Mouse (Mus musculus) neutrophil, adult 65 days (primary cell): ENCODE data around the gene Unc13b. TPM values are rescaled to one million over a fixed set of nuclear protein-coding genes. Genes with fewer than 3 reads are reported as not detected.

ENCODE experiments used
- total RNA-seq: library from RNA; stranded (reverse); gene quantifications from 2 replicates; pipeline ENCODE4 v1.2.4, GENCODE M21; 2023

Gene Unc13b
- total RNA-seq: 0.06 and 0.48 TPM in 2 replicates

GRCm38 (mm10) chr4:43058753-43059654 is at the start of gene Unc13b:
TSS of gene Unc13b (plus strand) at chr4:43058953.

DNA sequence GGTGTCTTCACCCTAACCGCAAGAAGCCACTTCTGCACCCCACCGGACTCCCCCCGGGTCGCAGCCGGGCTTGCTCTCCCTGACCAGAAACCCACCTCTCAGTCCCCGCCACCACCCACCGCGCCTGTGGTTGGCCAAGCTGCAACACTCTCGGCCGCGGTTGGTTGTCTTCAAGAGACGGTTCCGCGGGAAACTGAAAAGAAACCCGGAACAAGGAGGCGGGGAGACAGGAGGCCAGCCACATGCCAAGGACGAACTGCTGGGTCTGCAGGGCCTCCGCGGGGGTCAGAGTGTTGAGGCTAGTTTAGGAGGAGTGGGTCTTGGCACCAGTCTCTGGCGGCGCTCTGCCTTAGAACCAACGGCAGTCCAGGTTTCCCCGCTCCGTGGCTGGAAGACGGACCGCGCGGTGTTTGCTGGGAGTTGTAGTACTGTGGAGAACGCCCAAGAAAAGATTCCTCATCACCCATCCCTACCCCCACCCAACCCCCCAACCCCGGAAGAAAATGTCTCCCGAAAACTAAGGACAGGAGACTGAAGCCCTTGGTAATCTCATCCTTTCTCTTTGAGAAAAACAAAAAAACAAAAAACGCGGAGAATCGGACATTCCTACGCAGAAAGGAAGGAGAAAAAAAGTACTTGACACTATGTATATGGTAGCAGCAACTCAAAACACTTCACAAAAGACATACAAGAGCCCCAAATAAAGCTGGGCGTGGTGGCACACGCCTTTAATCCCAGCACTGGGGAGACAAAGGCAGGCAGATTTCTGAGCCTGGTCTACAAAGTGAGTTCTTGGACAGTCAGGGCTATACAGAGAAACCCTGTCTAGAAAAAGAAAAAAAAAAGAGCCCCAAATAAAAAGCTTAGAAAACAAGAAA is 48.4 kb upstream of the Unc13b start, which contains the start of gene Fancg:
Gene Fancg, minus strand, starts transcription at position 346 of the 878 bp plus-strand sequence.

GRCm38 (mm10) chr4:43025084-43025960 is 33.4 kb upstream of the Unc13b start, which contains the start of gene Pigo:
TSS of gene Pigo (minus strand) at chr4:43025819.

DNA sequence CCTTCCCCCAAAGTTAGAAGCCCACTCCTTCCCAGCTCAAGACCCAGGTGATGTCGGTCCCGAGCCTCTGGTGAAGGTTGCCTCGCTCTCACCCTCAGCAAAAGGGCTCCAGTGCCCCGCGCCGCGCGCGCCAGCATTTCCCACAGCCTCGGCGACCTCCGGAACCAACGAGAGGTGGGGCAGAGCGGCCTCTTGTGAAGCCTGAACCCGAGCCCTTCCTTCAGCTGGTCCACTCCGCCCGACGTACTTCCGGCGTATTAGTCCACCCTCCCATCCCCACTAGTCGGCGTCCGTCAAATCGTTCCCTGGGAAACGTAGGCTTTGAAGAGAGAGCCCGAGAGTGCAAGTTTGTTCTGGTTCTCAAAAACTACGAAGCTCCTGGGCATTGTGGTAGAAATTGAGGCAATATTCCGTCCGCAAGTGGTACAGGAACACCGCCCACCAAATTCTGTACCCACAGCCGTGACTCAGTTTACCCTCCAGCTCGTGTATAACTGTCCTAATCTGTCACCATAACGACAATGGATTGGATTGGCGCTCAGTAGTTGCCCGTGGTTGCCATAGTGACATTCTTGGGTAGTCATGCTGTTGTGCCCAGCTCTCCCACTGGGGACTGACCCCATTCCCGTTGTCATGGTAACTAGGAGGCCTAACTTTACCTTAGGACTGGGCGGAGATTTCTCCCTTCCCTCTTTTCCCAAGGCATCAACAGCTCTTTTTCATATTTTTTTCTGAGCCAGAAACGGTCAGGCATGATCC is 27.3 kb upstream of the Unc13b start, which contains the start of gene Stoml2:
Gene Stoml2, minus strand, starts transcription at position 474 of the 759 bp plus-strand sequence.

DNA sequence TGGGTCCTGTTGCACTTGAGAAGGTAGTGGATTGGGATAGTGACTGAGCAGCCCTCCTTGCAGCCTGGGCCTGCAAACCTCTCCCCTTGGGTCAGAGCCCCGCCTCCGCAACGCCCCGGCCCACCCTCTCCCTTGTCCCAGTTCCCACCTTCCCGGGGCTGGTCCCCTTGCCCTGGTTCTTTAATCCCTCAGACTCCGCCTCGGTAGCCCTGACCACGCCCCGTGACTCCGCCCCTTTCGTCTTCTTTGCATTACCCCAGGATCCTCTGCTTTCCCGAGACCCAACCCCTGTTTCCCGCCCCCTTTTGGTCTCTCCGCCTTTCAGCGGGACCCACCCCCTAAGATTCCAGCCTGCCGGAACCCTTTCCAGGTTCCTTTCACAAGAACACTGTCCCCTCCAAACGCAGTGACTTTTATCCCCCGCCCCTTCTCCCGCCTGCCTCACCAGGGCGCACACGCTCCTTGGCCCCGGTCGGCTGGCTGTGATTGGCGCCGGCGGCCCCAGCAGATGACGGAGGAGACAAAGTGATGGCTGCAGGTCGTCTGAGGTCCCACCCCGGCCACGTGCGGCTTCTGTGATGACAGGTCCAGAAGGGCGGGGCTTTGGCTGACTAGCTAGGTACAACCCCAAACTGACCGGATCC is 13.0 kb upstream of the Unc13b start, which contains the start of gene Fam214b:
Gene Fam214b, minus strand, starts transcription at position 562 of the 644 bp plus-strand sequence.

GRCm38 (mm10) chr4:43266623-43267322 is 208.0 kb downstream of the Unc13b start, which contains the start of gene Atp8b5:
TSS of gene Atp8b5 (plus strand) at chr4:43267159.

Other genes with a start within 250 kb of the Unc13b start
- not detected in 2 replicates for gene Fam205a1, start 205.1 kb upstream of the Unc13b start, total RNA-seq
- gene Gm12394, start 202.2 kb upstream of the Unc13b start, total RNA-seq: not detected in 2 replicates
- gene Fam205c, start 184.7 kb upstream of the Unc13b start, total RNA-seq: not detected in 2 replicates
- gene Phf24, start 142.3 kb upstream of the Unc13b start, total RNA-seq: 0.54 TPM in 1 of 2 replicates, not detected in the other
- gene Dnajb5, start 109.1 kb upstream of the Unc13b start, total RNA-seq: 3.6 and 4.7 TPM in 2 replicates
- not detected in 2 replicates for gene 1700022I11Rik, start 89.3 kb upstream of the Unc13b start, total RNA-seq
- gene Vcp, start 58.4 kb upstream of the Unc13b start, total RNA-seq: 93.8 and 117 TPM in 2 replicates
- gene Fancg, start 48.4 kb upstream of the Unc13b start, total RNA-seq: 19.9 and 25.0 TPM in 2 replicates
- gene Pigo, start 33.1 kb upstream of the Unc13b start, total RNA-seq: 9.8 and 24.3 TPM in 2 replicates
- gene Stoml2, start 27.2 kb upstream of the Unc13b start, total RNA-seq: 37.9 and 43.3 TPM in 2 replicates
- gene Fam214b, start 12.7 kb upstream of the Unc13b start, total RNA-seq: 51.8 and 66.6 TPM in 2 replicates
- gene Atp8b5, start 208.2 kb downstream of the Unc13b start, total RNA-seq: not detected in 2 replicates